In the genomic region with DNA sequence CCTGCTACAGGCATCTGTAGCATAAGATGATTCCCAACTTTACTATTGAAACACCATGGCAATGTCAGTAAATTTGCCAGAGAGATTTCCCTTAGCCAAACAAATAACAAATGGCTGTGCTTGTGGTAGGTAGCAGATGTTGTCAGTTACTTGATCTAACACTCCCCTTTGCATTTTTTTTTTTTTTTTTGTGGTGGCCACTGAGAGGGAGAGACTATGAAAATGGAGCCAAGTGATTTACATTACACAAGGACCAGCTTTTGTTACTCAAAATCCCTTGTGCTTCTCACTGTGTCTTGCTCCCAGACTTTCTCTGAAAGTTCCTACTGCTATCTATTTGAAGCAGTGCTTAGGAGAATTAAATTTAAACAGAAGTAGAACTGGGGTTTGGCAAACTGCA, we compare ENCODE assay signal across 16 mouse cellular contexts.
"Had no signal": no experiment of that assay in that cellular context is flagged by ENCODE, and none has a peak within 500 bp of the region (broad histone marks: within the 10 kb centered on the region; RNA-seq: fewer than 3 reads in every experiment).

No protein-coding gene starts in this region.

- H3K36me3 ChIP-seq: limb, embryonic 15.5 days; liver, embryonic 12.5 days; neural tube, embryonic 13.5 days had no signal

- H3K27me3 ChIP-seq: limb, embryonic 15.5 days; liver, embryonic 12.5 days; neural tube, embryonic 13.5 days had no signal

- H3K9ac ChIP-seq: limb, embryonic 15.5 days; liver, embryonic 12.5 days; lung, embryonic 14.5 days; neural tube, embryonic 13.5 days had no signal

- ATAC-seq: liver, embryonic 12.5 days had no signal

- H3K9me3 ChIP-seq: limb, embryonic 15.5 days; liver, embryonic 12.5 days; neural tube, embryonic 13.5 days had no signal

- H3K4me3 ChIP-seq: limb, embryonic 15.5 days; liver, embryonic 12.5 days; neural tube, embryonic 13.5 days had no signal

- H3K27ac ChIP-seq: kidney, postnatal 0 days; limb, embryonic 15.5 days; liver, embryonic 12.5 days; macrophage; neural tube, embryonic 13.5 days had no signal

- H3K4me1 ChIP-seq: limb, embryonic 15.5 days; liver, embryonic 12.5 days; neural tube, embryonic 13.5 days had no signal

- H3K4me2 ChIP-seq: limb, embryonic 15.5 days; liver, embryonic 12.5 days; lung, embryonic 14.5 days; neural tube, embryonic 13.5 days had no signal

- DNase-seq: kidney, adult 9 months; kidney, postnatal 36 days; layer of hippocampus, adult 9-11 months; layer of hippocampus, postnatal 36 days; lung, embryonic 14.5 days; lung, postnatal 10 days; retina, postnatal 1 day; right cerebral cortex, postnatal 4 days; spleen, adult 18-20 months; thymus, adult 18-20 months; thymus, postnatal 14 days had no signal
